Mouse (Mus musculus) forebrain, embryonic 16.5 days (tissue): ENCODE data around the gene Fam189b. TPM values are rescaled to one million over a fixed set of nuclear protein-coding genes. Genes with fewer than 3 reads are reported as not detected.

Experiments
- microRNA counts: library from miRNA; unstranded; fragments of <30 nt; microRNA quantifications from one replicate; lab custom pipeline; 2016
- microRNA-seq: library from miRNA; unstranded; fragments of <30 nt; microRNA quantifications from one replicate; pipeline ENCODE4, GENCODE M21; 2017
- polyA plus RNA-seq: library from polyadenylated mRNA; unstranded; fragments of >200 nt; fragmentation: Nextera tagmentation; extraction: Ambion mirVana; gene quantifications from 2 replicates; pipeline ENCODE4 v1.2.1, GENCODE M21; 2015

Fam189b gene
- polyA plus RNA-seq, 1 experiment from 2014 or later = 30.7 TPM

MicroRNAs within 50 kb of the gene (microRNA counts, 519-probe panel; counts per million panel counts)
- microRNA mmu-miR-92b (lab: Ali Mortazavi, UCI) = 2,483 counts per million, percentile 61 among the panel's probes with 10 or more counts

Small RNA genes lying within 50 kb of the gene (microRNA-seq; reads per million reads assigned to microRNA genes)
- gene Mir92b = 4,113 reads per million, percentile 90 among the genes with 10 or more reads in this experiment

Other genes starting within 250 kb of the Fam189b start
- gene Ash1l, start 232.5 kb upstream of the Fam189b start, polyA plus RNA-seq = 22.6 and 24.6 TPM in 2 replicates
- gene Dap3, start 232.0 kb upstream of the Fam189b start, polyA plus RNA-seq = 161 and 168 TPM in 2 replicates
- 74.4 and 76.8 TPM in 2 replicates for gene Rusc1, start 89.8 kb upstream of the Fam189b start, polyA plus RNA-seq
- not detected in 2 replicates for gene Gm43738, start 82.0 kb upstream of the Fam189b start, polyA plus RNA-seq
- 380 and 438 TPM in 2 replicates for gene Fdps, start 81.2 kb upstream of the Fam189b start, polyA plus RNA-seq
- gene Pklr, start 47.0 kb upstream of the Fam189b start, polyA plus RNA-seq = 0.13 TPM in 1 of 2 replicates, not detected in the other
- gene Hcn3, start 22.9 kb upstream of the Fam189b start, polyA plus RNA-seq = 34.0 and 39.6 TPM in 2 replicates
- 19.2 and 23.9 TPM in 2 replicates for gene Clk2, start 18.3 kb upstream of the Fam189b start, polyA plus RNA-seq
- 125 and 128 TPM in 2 replicates for gene Scamp3, start 5.7 kb upstream of the Fam189b start, polyA plus RNA-seq
- 44.8 and 46.7 TPM in 2 replicates for gene Gba, start 19.8 kb downstream of the Fam189b start, polyA plus RNA-seq
- gene Thbs3, start 32.0 kb downstream of the Fam189b start, polyA plus RNA-seq = 61.5 and 84.2 TPM in 2 replicates
- 180 and 183 TPM in 2 replicates for gene Mtx1, start 43.9 kb downstream of the Fam189b start, polyA plus RNA-seq
- gene Muc1, start 45.9 kb downstream of the Fam189b start, polyA plus RNA-seq = 1.6 and 1.7 TPM in 2 replicates
- gene Krtcap2, start 62.8 kb downstream of the Fam189b start, polyA plus RNA-seq = 187 and 195 TPM in 2 replicates
- 62.5 and 76.1 TPM in 2 replicates for gene Trim46, start 63.2 kb downstream of the Fam189b start, polyA plus RNA-seq
- gene Dpm3, start 76.2 kb downstream of the Fam189b start, polyA plus RNA-seq = 67.0 and 73.5 TPM in 2 replicates
- 38.6 and 41.2 TPM in 2 replicates for gene Slc50a1, start 87.4 kb downstream of the Fam189b start, polyA plus RNA-seq
- 8.3 and 9.5 TPM in 2 replicates for gene Efna1, start 98.0 kb downstream of the Fam189b start, polyA plus RNA-seq
- gene Efna3, start 139.8 kb downstream of the Fam189b start, polyA plus RNA-seq = 55.3 and 55.8 TPM in 2 replicates
- 14.1 and 16.7 TPM in 2 replicates for gene Efna4, start 154.9 kb downstream of the Fam189b start, polyA plus RNA-seq
- 40.4 and 55.2 TPM in 2 replicates for gene Adam15, start 166.9 kb downstream of the Fam189b start, polyA plus RNA-seq
- 0.27 TPM in 1 of 2 replicates, not detected in the other for gene Dcst2, start 178.8 kb downstream of the Fam189b start, polyA plus RNA-seq
- gene Dcst1, start 182.1 kb downstream of the Fam189b start, polyA plus RNA-seq = 1.2 and 1.3 TPM in 2 replicates
- gene Zbtb7b, start 211.6 kb downstream of the Fam189b start, polyA plus RNA-seq = 0.51 and 0.77 TPM in 2 replicates
- gene Lenep, start 219.7 kb downstream of the Fam189b start, polyA plus RNA-seq = 0.77 TPM in 1 of 2 replicates, not detected in the other
- gene Flad1, start 228.7 kb downstream of the Fam189b start, polyA plus RNA-seq = 43.6 and 46.7 TPM in 2 replicates
- 139 and 156 TPM in 2 replicates for gene Cks1b, start 235.2 kb downstream of the Fam189b start, polyA plus RNA-seq
- gene Shc1, start 235.3 kb downstream of the Fam189b start, polyA plus RNA-seq = 14.4 and 17.2 TPM in 2 replicates
- 40.0 and 43.7 TPM in 2 replicates for gene Pygo2, start 247.1 kb downstream of the Fam189b start, polyA plus RNA-seq